Mouse (Mus musculus) central nervous system, embryonic 18 days (tissue): ENCODE measurements around the gene Map10. TPM values are rescaled to one million over a fixed set of nuclear protein-coding genes. Genes with fewer than 3 reads are reported as not detected.

ENCODE experiments used
- polyA plus RNA-seq: library from polyadenylated mRNA; depleted of rRNA; stranded (reverse); fragments of >200 nt; gene quantifications from 2 replicates; pipeline ENCODE4 v1.2.3, GENCODE M21; 2012; rRNA removed

Gene Map10
- polyA plus RNA-seq: 4.5 and 5.0 TPM in 2 replicates

DNA sequence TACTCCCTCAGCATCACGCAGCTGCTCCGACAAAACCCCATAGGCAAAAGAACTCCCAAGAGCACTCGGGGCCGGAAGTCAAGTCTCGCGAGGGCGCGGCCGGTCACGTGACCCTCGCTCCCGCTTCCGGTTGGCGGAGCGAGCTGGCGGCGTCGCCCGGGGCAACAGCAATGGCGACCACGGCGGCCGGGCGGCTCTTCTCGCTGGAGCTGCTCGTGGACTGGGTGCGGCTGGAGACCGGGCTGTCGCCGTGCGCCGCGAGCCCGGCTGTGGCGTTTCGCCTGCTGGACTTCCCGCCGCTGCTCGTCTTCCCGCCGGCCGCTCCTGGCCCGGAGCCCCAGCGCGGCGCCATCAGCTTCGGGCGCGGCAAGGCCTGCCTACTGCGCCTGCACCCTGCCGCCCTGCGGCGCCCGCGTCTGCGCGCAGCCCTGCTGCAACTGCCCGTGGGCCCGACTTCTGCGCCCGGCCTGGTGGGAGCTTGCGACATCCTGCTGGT, at the start of gene Map10:
Map10 (plus strand) TSS at position 119 of the 496 bp plus-strand sequence.

Other genes with a start within 250 kb of the Map10 start
- gene Sipa1l2, start 100.0 kb upstream of the Map10 start, polyA plus RNA-seq: 26.6 and 28.4 TPM in 2 replicates
- gene Ntpcr, start 60.1 kb downstream of the Map10 start, polyA plus RNA-seq: 33.4 and 36.4 TPM in 2 replicates
- 14.5 and 16.1 TPM in 2 replicates for gene Pcnx2, start 228.5 kb downstream of the Map10 start, polyA plus RNA-seq
- gene Map3k21, start 240.6 kb downstream of the Map10 start, polyA plus RNA-seq: 1.5 and 1.6 TPM in 2 replicates